Mouse (Mus musculus) neural tube, embryonic 13.5 days (tissue): ENCODE measurements around the gene Axin2. TPM values are rescaled to one million over a fixed set of nuclear protein-coding genes. Genes with fewer than 3 reads are reported as not detected.
A peak's percentile ranks its signal among the peaks of the same experiment; 100 is the strongest.

ENCODE experiments used
- ATAC-seq: fragments of 200-750 bp; cut with Nextera tagmentation; 2 replicates; pipeline ENCODE4 v1.8.0; 2017; ENCODE audit warnings: low read depth, mild to moderate bottlenecking, moderate TSS enrichment, moderate library complexity
- H3K27ac ChIP-seq: fragments of 300-500 bp; sonication (generic); replicated peaks from 2 replicates; pipeline ENCODE4 v1.5.1; 2015; ENCODE audit warnings: moderate library complexity, mild to moderate bottlenecking, inconsistent platforms
- H3K27me3 ChIP-seq: fragments of 300-500 bp; sonication (generic); 2 replicates; pipeline ENCODE4 v1.6.1; 2015; ENCODE audit warnings: mild to moderate bottlenecking, inconsistent platforms
- H3K36me3 ChIP-seq: fragments of 300-500 bp; sonication (generic); 2 replicates; pipeline ENCODE4 v1.6.1; 2015; ENCODE audit warnings: mild to moderate bottlenecking, inconsistent platforms
- H3K4me1 ChIP-seq: fragments of 300-500 bp; sonication (generic); replicated peaks from 2 replicates; pipeline ENCODE4 v1.6.1; 2015; ENCODE audit warnings: inconsistent platforms
- H3K4me2 ChIP-seq: fragments of 300-500 bp; sonication (generic); 2 replicates; pipeline ENCODE4 v1.6.1; 2015; ENCODE audit warnings: inconsistent platforms, mild to moderate bottlenecking, moderate library complexity
- H3K4me3 ChIP-seq: fragments of 300-500 bp; sonication (generic); 2 replicates; pipeline ENCODE4 v1.5.1; 2015; ENCODE audit warnings: mild to moderate bottlenecking, inconsistent platforms
- H3K9ac ChIP-seq: fragments of 300-500 bp; sonication (generic); 2 replicates; pipeline ENCODE4 v1.6.1; 2015; ENCODE audit warnings: moderate library complexity, mild to moderate bottlenecking, inconsistent platforms
- H3K9me3 ChIP-seq: fragments of 300-500 bp; sonication (generic); 2 replicates; pipeline ENCODE4 v1.6.1; 2016; ENCODE audit warnings: inconsistent platforms
- WGBS: fragments of 180-500 bp; shearing (Covaris S2); methylation state at CpG from one replicate; pipeline ENCODE4 v1.1.7; 2015; 5-methylcytosine and 5-hydroxymethylcytosine counted together
- polyA plus RNA-seq: library from polyadenylated mRNA; unstranded; fragments of >200 nt; fragmentation: Nextera tagmentation; extraction: Ambion mirVana; gene quantifications from 2 replicates; pipeline ENCODE4 v1.2.1, GENCODE M21; 2015

Axin2 gene
- polyA plus RNA-seq, 1 experiment from 2014 or later: 8.8 TPM

DNA sequence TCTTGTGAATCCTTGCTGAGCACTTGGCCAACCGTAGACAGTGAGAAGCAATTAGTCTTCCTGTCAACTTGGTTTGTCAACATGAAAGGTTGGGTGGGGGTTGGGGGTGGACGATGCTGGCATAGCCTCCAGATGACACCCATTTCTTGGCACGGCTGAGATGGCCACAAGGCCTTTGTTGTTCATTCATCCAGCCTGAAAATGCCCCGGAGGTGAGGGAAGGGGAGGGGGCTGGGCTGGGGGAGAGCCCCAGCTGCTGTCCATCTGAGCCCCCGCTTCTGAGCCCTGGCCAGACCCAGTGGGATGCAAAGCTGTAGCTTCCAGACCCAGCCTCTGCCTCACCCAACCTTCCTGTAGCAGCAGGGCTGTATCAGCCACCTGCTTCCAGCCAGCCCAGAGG lies 38.2 kb downstream of the Axin2 start:
- peak; percentile 81 for ATAC-seq
- WGBS: 6% methylated on average over 5 of the region's 5 CpGs

DNA sequence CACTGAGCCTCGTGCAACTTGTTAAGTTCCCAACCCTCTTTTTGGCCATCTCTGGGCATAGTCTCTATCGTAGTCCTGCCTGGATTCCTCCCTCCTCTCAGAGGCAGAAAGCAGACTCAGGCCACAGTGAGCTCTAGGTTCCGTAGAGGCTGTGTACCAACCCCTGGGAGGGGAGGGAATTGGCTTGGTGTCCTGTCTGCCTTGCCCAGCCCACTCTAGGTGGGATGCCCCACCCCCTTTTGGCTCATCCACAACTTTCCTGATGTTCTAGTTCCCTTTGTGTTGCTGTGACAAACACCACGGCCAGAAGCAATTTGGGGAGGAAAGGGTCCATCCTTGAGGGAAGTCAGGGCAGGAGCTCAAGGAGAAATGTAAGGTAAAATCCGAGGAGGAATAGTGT lies 39.0 kb downstream of the Axin2 start:
- H3K4me1 ChIP-seq: peaks cover 25% of the 10 kb centered on the region
- H3K27ac ChIP-seq: peak overlapping the region; percentile 64
- 50% methylated on average over 5 of the region's 5 CpGs for WGBS
- no peak overlapping the region for H3K9ac ChIP-seq
- no peak for ATAC-seq
- H3K4me2 ChIP-seq: no peak overlapping the region
- H3K9me3 ChIP-seq: 0 out of 2 replicates have a peak, but pooled peaks cover 7% of the 10 kb centered on the region
- no peaks in the 10 kb centered on the region for H3K36me3 ChIP-seq
- no peaks in the 10 kb centered on the region for H3K27me3 ChIP-seq
- no peak overlapping the region for H3K4me3 ChIP-seq

More for the DNA sequence above, 38.2 kb downstream of the Axin2 start:
- Histone ChIP-seq H3K9me3 (0 out of 2 replicates have a peak, but pooled peaks cover 7% of the 10 kb centered on the region), H3K4me1 (peaks cover 25% of the 10 kb centered on the region), H3K27ac (peak overlapping the region; percentile 59), H3K4me3 (no peak overlapping the region), H3K4me2 (no peak overlapping the region), H3K36me3 (no peaks in the 10 kb centered on the region), H3K9ac (no peak overlapping the region), H3K27me3 (no peaks in the 10 kb centered on the region)

DNA sequence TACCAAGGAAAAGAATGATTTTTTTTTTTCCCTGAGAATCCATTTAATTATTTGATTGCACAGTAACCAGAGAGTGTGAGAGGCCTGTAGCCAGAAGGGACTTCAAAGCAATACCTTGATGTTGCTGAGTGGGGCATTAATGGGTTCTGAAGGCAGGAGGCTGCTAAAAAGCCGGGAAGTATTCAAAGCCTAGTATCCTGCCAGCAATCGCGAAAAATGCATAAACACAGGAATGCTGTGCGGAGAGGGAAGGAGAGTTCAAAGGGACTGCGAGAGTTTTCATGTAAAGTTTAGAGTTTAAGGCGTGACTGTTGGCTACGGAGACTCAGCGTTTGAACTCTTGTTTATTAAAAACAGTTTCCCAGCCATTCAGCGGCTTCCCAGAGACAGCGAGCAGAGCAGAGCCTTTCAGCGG lies 41.5 kb downstream of the Axin2 start:
- ATAC-seq: no peak
- no peaks in the 10 kb centered on the region for H3K27me3 ChIP-seq
- H3K4me2 ChIP-seq: peak overlapping the region; percentile 33
- H3K4me3 ChIP-seq: no peak overlapping the region
- H3K27ac ChIP-seq: 0 out of 2 replicates have a peak overlapping the region, but pooled peaks have one; percentile 38
- no peaks in the 10 kb centered on the region for H3K36me3 ChIP-seq
- WGBS: 1% methylated on average over 11 of the region's 11 CpGs
- no peaks in the 10 kb centered on the region for H3K9me3 ChIP-seq
- H3K9ac ChIP-seq: no peak overlapping the region
- peaks cover 25% of the 10 kb centered on the region for H3K4me1 ChIP-seq

DNA sequence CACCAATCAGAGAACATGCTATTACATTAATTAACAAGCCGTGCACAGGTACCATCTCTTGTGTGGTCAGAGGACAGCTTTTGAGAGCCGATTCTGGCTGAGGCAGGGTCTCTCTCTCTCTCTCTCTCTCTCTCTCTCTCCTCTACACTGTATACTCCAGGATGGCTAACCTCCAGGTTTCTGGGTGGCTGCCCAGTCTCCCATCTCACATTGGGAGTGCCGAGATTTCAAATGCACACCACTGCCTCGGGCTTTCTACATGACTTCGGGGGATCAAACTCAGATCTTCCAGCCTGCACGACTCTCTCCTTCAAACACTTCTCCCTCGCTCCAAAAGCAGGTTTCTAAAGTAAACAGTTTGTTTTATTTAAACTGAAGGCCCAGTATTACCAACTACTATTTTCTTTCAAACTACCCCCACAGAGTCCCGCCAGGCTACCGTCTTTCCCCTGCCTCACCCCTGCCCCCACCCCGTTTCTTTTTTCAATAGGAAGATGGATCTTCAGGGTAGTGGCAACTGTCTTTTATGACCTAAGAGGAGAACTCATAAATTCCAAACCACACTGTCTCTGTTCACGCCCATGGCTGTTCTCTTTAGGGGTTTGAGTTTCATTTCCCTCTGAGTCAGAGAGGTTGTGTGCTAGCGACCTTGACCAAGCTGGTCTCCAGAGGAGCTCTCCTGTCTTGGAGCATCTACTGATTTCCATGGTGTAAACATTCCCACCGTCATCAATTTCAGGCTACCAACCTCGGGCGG lies 43.5 kb downstream of the Axin2 start:
- no peak for ATAC-seq
- 62% methylated on average over 15 of the region's 15 CpGs for WGBS
- no peaks in the 10 kb centered on the region for H3K36me3 ChIP-seq

DNA sequence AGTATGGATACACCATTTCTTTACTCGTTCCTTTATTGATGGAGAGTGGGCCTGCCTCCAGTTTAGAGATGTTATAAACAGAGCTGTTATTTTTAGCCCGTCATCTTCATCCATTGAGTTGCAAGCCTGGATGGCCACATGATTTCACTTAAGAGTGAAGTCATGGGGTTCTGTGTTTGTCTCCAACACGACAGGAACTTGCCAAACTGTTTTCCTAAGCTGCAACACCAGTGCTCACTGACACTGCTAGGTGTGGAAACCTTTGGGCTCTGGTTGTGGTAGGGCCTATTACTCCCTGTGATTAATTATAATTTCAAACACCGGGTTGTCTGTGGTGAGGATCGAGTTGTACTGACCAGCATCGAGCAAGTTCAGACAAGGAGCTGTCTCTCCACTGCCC lies 45.6 kb downstream of the Axin2 start:
- Histone ChIP-seq H3K27me3 (no peaks in the 10 kb centered on the region), H3K9me3 (0 out of 2 replicates have a peak, but pooled peaks cover 2% of the 10 kb centered on the region), H3K27ac (no peak overlapping the region), H3K4me2 (no peak overlapping the region), H3K9ac (no peak overlapping the region), H3K4me3 (no peak overlapping the region), H3K4me1 (peaks cover 14% of the 10 kb centered on the region), H3K36me3 (no peaks in the 10 kb centered on the region)
- WGBS: 72% methylated on average over 6 of the region's 6 CpGs
- ATAC-seq: no peak

More for the DNA sequence above, 43.5 kb downstream of the Axin2 start:
- H3K4me2 ChIP-seq: no peak overlapping the region
- H3K9me3 ChIP-seq: no peaks in the 10 kb centered on the region
- H3K27ac ChIP-seq: no peak overlapping the region
- no peak overlapping the region for H3K9ac ChIP-seq
- H3K4me3 ChIP-seq: no peak overlapping the region
- H3K4me1 ChIP-seq: peaks cover 18% of the 10 kb centered on the region
- H3K27me3 ChIP-seq: no peaks in the 10 kb centered on the region

DNA sequence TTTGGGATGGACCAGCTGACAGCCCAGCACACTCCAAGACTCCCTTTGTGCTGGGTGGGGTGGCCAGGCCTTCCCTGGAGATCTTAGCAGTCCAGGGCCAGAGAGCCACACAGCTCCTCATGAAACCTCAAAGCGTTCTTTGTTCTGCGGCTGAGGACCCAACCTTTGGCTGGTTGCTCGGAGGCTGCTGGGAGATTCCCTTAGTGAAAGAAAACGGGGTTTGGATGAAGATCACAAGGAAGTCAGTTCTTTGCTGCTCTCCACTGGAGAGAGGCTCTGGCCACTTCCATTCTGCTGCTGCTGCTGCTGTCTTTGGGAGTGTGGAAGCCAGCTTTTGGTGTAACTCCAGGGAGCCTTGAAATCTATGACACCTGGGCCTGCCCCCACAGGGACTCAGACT lies 53.3 kb downstream of the Axin2 start:
- peaks cover 11% of the 10 kb centered on the region for H3K4me1 ChIP-seq
- 0 out of 2 replicates have a peak, but pooled peaks cover 4% of the 10 kb centered on the region for H3K9me3 ChIP-seq
- H3K4me2 ChIP-seq: no peak overlapping the region
- H3K9ac ChIP-seq: no peak overlapping the region
- H3K27ac ChIP-seq: no peak overlapping the region
- no peaks in the 10 kb centered on the region for H3K36me3 ChIP-seq
- no peaks in the 10 kb centered on the region for H3K27me3 ChIP-seq
- no peak for ATAC-seq
- no peak overlapping the region for H3K4me3 ChIP-seq
- WGBS: 56% methylated on average over 4 of the region's 4 CpGs

DNA sequence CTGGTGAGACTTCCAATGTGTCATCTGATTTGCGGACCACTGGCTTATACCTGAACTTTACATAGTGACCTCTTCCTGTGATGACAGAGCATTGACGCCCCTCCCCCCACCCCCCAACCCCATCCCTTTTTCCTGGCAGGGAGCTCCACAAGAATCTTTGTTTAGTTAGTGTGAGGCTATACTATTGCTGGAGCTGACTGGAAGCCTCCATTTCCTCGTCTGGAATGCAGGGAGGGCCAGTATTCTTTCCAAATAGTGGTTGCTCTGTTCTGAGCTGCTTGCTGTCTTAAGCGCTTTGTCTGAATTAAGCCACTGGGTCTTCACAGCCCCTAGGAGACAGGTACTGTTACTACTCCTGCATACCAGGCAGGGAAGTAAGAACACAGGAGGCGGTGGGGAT lies 53.7 kb downstream of the Axin2 start:
- no peaks in the 10 kb centered on the region for H3K36me3 ChIP-seq
- peaks cover 11% of the 10 kb centered on the region for H3K4me1 ChIP-seq
- H3K9me3 ChIP-seq: 0 out of 2 replicates have a peak, but pooled peaks cover 4% of the 10 kb centered on the region
- no peak overlapping the region for H3K4me3 ChIP-seq
- no peak overlapping the region for H3K9ac ChIP-seq
- no peak overlapping the region; the same call in 1 of the 2 replicates for H3K27ac ChIP-seq
- no peaks in the 10 kb centered on the region for H3K27me3 ChIP-seq
- no peak for ATAC-seq
- no peak overlapping the region for H3K4me2 ChIP-seq
- WGBS: 55% methylated on average over 5 of the region's 5 CpGs

DNA sequence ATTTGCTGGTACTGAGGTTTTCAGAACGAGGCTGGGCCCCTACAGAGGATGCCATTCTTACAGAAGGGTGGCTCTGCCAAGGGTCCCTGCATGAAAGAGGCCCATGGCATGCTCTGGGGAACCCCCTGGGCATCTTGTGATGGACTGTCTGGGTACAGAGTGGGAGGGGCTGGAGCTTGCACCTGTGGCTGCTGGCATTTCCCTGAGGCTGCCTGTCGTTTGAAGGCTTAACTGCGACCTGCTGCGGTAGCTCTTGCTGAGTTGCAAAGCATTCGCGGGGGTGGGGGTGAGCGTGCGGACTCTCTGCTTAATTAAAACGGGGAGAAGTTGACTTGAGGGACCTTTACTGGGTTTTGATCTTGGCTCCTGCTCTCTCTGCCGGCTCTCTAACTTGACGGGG lies 55.4 kb downstream of the Axin2 start:
- H3K4me2 ChIP-seq: no peak overlapping the region
- H3K4me1 ChIP-seq: peaks cover 11% of the 10 kb centered on the region
- 0 out of 2 replicates have a peak, but pooled peaks cover 4% of the 10 kb centered on the region for H3K9me3 ChIP-seq
- 25% methylated on average over 11 of the region's 11 CpGs for WGBS
- no peak for ATAC-seq
- H3K36me3 ChIP-seq: no peaks in the 10 kb centered on the region
- no peak overlapping the region for H3K9ac ChIP-seq
- no peak overlapping the region for H3K4me3 ChIP-seq
- no peaks in the 10 kb centered on the region for H3K27me3 ChIP-seq
- H3K27ac ChIP-seq: no peak overlapping the region

DNA sequence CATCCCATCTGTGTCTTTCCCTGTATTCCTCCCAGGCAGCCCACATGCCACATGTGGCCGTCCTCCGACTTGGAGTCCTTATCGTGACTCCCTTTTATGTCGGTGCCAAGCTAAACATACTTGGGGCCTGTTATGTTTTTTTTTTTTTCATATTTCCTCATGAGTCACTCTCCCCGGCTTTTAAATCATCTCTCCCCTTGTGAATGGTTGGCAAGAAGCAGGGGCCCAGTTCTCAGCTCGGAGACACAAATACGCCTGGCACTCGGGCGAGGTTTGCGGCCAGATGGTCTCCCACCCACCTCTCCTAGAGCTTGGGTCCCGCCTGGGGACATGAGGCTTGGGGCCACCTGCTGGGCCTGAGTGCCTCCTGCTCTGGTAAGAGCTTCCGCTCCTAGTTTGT lies 60.4 kb downstream of the Axin2 start:
- Histone ChIP-seq H3K4me2 (no peak overlapping the region), H3K4me1 (no peaks in the 10 kb centered on the region; the same call in 1 of the 2 replicates), H3K36me3 (no peaks in the 10 kb centered on the region), H3K27me3 (no peaks in the 10 kb centered on the region), H3K4me3 (no peak overlapping the region), H3K9me3 (no peaks in the 10 kb centered on the region), H3K9ac (no peak overlapping the region), H3K27ac (no peak overlapping the region)
- no peak for ATAC-seq
- 76% methylated on average over 12 of the region's 12 CpGs for WGBS

DNA sequence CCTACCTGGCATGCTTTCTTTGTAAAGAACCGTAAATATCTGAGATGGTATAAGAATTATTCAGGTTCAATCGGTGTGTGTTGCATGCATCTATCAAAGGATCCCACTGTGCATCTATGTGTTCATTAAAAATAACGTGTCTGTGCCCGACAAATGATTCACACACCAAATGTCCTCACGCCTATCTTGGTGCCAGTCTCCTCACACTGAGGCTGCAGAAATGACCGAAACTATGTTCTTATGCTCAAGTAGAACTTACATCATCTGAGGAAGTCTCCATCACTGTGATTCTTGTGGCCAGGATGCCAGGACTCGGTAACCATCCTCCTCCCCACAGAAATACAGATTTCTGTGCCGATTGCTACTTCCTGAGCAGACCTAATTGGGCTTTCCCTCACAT lies 60.9 kb downstream of the Axin2 start:
- Histone ChIP-seq H3K4me3 (no peak overlapping the region), H3K27me3 (no peaks in the 10 kb centered on the region), H3K9ac (no peak overlapping the region), H3K9me3 (no peaks in the 10 kb centered on the region), H3K27ac (no peak overlapping the region), H3K4me1 (no peaks in the 10 kb centered on the region), H3K36me3 (no peaks in the 10 kb centered on the region), H3K4me2 (no peak overlapping the region)
- ATAC-seq: no peak
- 85% methylated on average over 8 of the region's 8 CpGs for WGBS

DNA sequence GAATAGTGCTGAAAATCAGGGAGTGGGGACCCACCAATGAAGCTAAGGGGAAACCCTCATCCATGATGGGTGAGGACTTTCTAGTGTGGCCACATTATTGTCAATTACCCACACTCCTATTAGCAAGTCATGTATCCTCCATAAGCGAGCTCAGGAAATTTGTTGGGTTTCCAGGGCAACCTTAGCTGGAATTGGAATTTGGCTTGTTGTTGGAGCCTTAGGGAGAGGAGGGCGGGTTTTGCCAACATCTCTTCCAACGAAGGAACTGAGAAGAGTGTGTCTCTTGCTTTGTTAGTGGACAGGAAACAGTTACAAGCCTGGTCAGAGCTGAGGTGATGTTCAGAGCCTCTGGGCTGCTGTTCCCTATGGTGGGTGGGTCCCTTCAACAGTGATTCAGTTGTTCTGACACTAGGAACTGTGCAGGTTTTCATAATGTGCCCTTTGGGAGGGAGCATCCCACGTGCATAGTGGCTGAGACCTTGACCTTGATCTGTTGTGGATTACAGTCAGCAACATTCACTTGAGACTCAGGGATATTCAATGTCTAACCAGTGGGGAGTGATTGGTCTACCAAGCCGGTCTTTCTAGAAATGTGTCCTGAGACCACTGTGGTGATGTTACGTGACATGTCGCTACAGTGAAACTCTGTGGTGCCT lies 63.4 kb downstream of the Axin2 start:
- Histone ChIP-seq H3K27ac (no peak overlapping the region), H3K4me2 (no peak overlapping the region), H3K4me1 (no peaks in the 10 kb centered on the region), H3K9ac (no peak overlapping the region), H3K9me3 (no peaks in the 10 kb centered on the region), H3K27me3 (no peaks in the 10 kb centered on the region), H3K4me3 (no peak overlapping the region), H3K36me3 (no peaks in the 10 kb centered on the region)
- WGBS: 64% methylated on average over 7 of the region's 7 CpGs
- no peak for ATAC-seq

DNA sequence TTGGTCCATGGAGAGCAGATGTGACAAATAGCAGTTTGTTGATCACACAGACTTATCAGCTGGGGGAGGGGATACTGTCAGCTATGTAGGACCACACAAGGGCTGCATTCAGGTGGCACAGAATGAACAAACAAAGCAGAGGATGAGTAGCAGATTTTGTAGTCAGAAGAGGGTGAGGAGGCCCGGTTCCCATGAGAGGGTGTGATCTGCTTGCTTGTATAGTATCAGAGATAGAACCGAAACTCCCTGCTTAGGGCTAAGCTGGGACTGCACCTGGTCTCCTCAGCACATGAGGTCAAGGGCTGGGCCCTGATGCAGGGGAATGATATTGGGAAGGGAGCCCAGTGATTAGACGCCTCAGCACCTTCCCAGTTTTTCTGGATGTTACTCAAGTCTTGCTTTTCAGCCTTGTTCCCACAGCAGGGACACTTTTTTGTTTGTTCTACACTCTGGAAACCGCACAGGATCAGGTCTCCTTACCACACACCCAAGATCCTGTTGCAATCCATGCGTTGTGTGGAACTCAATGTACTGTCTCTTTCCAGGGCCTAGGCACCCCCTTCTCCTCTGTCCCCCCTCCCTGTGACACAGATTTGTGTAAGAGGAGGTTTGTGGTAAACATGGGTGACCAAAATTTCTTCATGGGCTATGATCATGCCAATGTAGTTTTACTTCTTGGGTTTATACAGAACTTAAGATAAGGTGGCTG lies 64.7 kb downstream of the Axin2 start:
- 83% methylated on average over 5 of the region's 5 CpGs for WGBS
- H3K27ac ChIP-seq: no peak overlapping the region
- H3K9me3 ChIP-seq: no peaks in the 10 kb centered on the region
- H3K9ac ChIP-seq: no peak overlapping the region
- H3K4me3 ChIP-seq: no peak overlapping the region
- H3K4me2 ChIP-seq: no peak overlapping the region
- H3K36me3 ChIP-seq: no peaks in the 10 kb centered on the region
- H3K27me3 ChIP-seq: no peaks in the 10 kb centered on the region
- no peaks in the 10 kb centered on the region for H3K4me1 ChIP-seq
- ATAC-seq: no peak
